Mouse (Mus musculus): ENCODE measurements around the gene Pkn1.

- no peak for TF ChIP-seq CTCF (IDR thresholded peaks at IDR 0.05; ENCODE audit: low read depth)
- no peak for TF ChIP-seq EP300 (IDR thresholded peaks at IDR 0.05; ENCODE audit: low read depth)
Measured at GRCm38 (mm10) chr8:83638856-83639255, 60.1 kb downstream of the Pkn1 start.
